Mouse (Mus musculus): ENCODE measurements around the gene Prx.

The Prx gene

GRCm38 (mm10) chr7:27499036-27499435 is at the start of gene Prx:
Prx (plus strand) TSS chr7:27499324.
- DNase-seq (ENCODE audit: low spot score in 2 of 2), result no peak

GRCm38 (mm10) chr7:27451359-27451758 is 47.8 kb upstream of the Prx start:
- no peak for DNase-seq (ENCODE audit: low spot score in 2 of 2)

DNA sequence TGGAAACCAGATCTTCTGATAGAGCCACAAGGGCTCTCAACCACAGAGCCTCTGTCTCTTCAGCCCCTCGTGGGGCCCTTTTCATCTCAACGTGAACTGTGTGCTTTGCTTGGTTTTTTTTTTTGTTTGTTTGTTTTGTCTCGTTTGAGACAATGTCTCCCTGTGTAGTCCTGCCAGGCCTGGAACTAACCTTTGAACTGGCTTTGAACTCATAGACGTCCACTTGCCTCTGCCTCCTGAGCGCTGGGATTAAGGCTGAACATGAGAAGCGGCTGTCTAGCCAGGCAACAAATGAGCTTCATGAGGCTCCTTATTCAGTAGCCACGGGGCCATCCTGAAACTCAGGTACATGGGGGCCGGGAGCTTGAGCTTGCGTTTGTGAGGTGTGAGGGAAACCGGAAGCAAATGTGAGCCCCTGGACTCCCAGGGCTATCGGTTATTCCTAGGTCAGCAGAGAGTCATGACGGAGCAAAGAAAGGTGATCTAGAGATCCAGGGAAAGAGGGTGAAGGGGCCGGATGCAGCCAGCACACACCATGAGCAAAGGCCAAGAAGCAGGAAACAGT is 46.8 kb upstream of the Prx start:
- no peak for DNase-seq (ENCODE audit: low spot score in 2 of 2)

DNA sequence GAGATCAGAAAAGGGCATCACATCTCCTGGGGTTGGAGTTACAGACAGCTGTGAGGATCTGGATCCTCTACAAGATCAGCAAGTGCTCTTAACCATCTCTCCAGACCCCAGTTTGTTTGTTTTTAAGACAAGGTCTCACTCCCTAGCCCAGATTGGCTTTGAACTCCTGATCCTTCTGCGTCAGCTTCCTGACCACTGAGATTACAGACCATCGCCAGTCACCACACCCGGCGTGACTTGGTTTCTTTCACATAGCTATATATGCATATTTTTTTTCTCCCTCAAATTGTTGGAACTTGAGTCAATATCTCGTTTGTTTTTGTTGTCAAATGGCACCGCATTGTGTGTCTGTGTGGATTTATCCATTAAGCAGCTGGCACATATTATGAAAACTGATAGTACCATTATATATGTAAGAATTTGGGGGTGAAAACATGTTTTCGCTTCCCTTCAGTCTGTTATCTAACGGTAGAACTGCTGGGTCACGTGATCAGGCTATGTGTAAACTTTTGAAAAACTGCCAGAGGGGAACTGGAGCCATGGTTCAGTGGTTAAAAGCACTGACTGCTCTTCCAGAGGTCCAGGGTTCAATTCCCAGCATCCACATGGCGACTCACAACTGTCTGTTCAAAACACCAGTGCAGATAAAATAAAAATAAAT is 44.5 kb upstream of the Prx start:
- DNase-seq (ENCODE audit: low spot score in 2 of 2), result no peak

DNA sequence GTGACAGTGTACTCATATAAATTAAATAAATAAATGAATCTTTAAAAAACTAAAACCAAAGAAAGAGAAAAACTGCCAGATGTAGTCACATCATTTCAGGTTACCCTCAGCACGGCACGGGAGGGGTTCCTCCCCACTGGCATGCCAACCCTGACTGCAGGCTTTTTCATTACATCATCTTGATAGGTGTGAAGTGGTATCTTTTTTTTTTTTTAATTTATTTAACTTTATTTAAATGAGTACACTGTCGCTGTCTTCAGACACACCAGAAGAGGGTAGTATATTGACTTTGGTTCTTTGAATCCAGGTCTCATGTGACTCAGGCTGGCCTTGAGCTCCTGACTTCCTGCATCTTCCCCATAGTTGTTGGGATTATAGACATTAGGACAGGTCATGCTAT is 43.9 kb upstream of the Prx start:
- DNase-seq (ENCODE audit: low spot score in 2 of 2), result no peak

DNA sequence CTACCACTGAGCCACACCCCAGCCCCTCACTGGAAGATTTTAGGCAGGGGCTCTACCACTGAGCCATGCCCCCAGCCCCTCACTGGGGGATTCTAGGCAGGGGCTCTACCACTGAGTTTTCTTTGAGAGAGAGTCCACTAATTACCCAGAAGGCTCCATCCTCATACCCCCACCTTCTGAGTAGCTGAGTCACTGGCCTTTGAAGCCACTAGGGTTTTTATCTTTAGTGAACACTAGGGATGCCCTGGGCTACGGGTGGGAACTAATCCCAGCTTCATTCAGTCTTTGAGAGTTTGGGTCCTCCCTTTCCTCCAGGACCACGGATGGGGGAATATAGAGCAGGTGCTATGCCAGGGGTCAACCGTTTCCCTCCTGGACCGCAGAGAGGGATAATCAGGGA is 40.5 kb upstream of the Prx start:
- no peak for DNase-seq (ENCODE audit: low spot score in 2 of 2)

DNA sequence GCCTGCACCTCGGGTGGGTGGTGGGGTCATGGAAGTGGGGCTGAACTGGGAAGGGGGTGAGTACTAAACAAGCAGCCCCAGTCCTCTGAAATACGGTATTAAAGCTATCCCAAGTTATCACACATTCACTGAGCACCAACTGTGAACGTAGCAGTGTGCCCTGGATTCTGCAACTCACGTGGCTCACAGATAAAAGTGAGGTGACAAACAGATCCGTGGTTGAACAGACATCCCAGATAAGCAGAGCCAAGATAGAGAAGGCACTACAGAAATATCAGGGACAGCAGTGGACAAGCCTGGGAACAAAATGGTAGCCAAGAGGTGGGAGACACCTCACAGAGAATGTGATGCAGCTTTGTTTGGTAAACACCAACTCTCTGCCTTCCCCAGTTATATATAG is 39.5 kb upstream of the Prx start:
- DNase-seq (ENCODE audit: low spot score in 2 of 2), result no peak

- no peak for DNase-seq (ENCODE audit: low spot score in 2 of 2)
Observed at GRCm38 (mm10) chr7:27460477-27460876, 38.6 kb upstream of the Prx start.

DNA sequence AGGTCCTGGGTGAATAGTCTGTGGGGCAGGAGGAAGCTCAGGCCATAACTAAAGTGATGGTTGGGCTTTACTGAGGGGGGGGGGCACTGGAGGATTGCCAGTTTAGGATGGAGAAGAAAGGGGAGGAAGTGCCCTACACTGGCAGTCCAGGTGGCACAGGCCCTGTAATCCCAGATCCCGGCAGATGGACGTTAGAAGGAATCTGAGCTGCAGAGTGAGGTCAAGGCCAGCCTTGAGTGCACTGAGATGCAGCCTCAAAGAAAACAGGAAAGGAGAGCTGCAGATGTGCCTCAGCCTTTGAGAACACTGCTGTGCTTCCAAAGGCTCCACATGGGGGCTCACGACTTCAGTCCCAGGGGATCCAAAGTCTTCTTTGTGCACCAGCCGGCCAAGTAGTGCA is 31.5 kb upstream of the Prx start:
- no peak for DNase-seq (ENCODE audit: low spot score in 2 of 2)

DNA sequence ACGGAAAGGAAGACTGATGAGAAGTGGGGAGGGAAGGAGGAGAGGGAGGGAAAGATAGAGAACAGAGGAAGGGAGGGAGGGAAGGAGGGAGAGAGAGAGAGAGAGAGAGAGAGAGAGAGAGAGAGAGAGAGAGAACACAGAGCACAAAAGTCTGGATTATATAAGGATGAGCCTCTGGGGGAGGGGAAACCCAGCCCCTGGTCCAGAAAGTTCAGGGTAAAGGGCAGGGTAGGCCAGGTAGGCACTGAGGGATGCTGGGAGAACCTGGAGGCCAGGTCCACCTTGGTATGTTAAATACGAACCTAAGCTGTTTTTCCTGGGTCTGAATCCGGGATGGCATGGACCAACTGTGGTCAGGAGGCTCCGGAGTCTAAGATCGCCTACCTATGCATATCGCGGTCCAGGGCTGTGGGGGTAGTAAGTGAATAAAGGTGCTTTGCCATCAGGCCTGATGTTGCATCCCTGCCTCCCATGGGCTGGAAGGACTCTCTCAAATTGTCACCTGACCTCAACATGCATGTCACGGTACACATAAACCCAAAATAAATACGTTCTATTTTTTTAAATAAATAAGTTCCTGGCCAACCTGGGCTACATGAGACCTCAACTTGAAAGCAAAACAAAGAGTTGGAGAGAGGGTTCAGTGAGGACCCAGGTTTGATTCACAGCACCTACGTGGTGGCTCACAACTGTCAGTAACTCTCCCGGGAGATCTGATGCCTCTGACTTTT is 27.6 kb upstream of the Prx start:
- DNase-seq (ENCODE audit: low spot score in 2 of 2), result no peak

DNA sequence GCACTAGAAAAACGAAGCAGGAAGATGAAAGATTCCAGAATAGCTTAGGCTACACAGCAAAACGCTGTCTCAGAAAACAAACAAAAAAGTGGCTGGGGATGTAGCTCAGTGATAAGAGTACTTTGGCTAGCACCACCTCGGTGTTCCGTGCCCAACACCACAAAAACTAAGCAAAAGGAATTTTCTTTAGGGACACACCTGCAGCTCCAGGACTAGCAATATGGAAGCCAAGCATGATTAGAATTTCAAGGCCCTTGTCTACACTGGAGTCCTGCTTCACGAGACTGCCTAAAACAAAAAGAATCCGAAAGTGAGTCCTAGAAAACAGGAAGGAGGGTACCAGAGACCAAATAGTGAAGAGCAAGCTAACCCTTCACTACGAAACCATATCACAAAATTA is 26.5 kb upstream of the Prx start:
- DNase-seq (ENCODE audit: low spot score in 2 of 2), result no peak

GRCm38 (mm10) chr7:27473156-27473834 is 25.8 kb upstream of the Prx start, which contains the start of gene Sertad3:
Sertad3 (plus strand) TSS chr7:27473768.
- peak; percentile 96 to 98 for DNase-seq (ENCODE audit: low spot score in 2 of 2)

DNA sequence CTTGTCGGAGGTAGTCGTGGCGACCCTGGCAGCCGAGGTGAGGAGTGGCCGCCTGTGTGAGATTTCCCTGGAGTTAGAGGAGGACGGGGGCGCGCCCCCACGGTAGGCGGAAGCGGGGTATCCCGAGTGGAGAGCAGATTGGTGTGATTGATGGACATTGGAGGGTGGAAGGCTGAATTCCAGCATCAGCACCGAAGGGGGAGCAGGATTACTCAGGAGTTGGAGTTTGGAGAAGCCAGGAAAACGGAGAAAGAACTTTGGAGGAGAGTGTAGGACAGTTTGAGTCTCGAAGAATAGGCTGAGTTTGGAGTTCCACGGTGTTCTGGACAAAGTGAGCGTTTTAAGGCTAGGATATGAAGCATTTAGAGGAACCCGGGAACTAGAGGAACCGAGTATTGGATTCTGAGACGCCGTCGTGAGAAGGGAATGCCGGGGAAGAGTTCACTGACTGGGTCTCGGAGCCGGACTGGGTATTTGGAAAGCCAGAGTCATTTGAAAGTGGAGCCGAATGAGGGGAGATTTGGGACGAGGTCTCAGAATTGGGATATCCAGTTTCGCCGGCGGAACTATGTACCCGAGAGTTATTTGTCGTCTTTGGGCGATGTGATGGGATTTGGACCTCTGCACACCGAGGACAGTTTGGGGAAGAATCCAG is 25.2 kb upstream of the Prx start:
- no peak for DNase-seq (ENCODE audit: low spot score in 2 of 2)

- peak; percentile 96 for DNase-seq (ENCODE audit: low spot score in 2 of 2)
Observed at GRCm38 (mm10) chr7:27474490-27474954, 24.6 kb upstream of the Prx start.

- no peak for DNase-seq (ENCODE audit: low spot score in 2 of 2)
Observed at GRCm38 (mm10) chr7:27475596-27475995, 23.5 kb upstream of the Prx start.

- DNase-seq (ENCODE audit: low spot score in 2 of 2), result no peak
Observed at GRCm38 (mm10) chr7:27476098-27476635, 23.0 kb upstream of the Prx start.

- no peak for DNase-seq (ENCODE audit: low spot score in 2 of 2)
Observed at GRCm38 (mm10) chr7:27478561-27478960, 20.6 kb upstream of the Prx start.

- no peak for DNase-seq (ENCODE audit: low spot score in 2 of 2)
Observed at GRCm38 (mm10) chr7:27479750-27480149, 19.4 kb upstream of the Prx start.

DNA sequence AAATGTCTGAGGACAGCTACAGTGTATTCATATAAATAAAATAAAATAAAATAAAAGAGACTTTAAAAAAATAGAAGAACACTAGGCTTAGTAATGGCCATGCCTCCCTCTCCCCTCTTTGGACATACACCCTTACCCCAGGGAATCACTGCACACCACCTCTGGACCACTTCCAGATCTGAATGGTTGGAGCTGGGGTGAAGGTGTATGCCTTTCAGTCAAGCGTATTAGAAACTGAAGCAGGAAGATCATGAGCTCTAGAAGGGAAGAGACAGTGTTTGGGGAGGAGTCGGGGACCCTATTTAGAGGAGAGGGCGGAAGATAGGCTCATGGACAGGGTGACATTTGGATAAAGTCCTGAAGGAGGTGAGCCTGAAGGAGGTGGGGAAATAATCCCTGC is 18.6 kb upstream of the Prx start:
- DNase-seq (ENCODE audit: low spot score in 2 of 2), result no peak

- DNase-seq (ENCODE audit: low spot score in 2 of 2), result no peak
Observed at GRCm38 (mm10) chr7:27480927-27481626, 18.0 kb upstream of the Prx start.

GRCm38 (mm10) chr7:27481627-27481969 is 17.5 kb upstream of the Prx start:
- DNase-seq (ENCODE audit: low spot score in 2 of 2), result peak; percentile 55 to 64
